Mouse (Mus musculus) retina, postnatal 7 days (tissue): ENCODE data around the gene Palld.

Source experiments
- DNase-seq: peaks from one replicate; pipeline ENCODE4 v3.0.0-alpha.2; 2012; ENCODE audit warnings: low read depth, low spot score

The Palld gene

DNA sequence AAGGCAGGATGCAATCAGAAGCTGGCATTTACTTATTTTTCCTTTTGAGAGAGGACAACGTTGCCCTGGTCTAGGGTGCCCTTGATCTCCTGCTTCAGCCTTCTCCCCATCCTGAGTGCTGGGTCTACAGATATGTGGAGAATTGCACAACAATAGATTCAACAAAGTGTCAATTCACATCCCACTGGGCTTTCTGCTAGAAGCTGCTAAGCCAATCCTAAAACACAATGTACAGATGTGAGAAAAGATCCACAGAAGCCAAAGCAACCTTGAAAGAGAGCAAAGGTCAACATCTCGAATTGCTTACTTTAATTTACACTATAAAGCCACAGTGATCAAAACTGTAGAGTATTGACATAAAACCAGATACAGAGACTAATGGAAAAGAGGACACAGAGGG lies 270.2 kb downstream of the Palld start:
- DNase-seq = no peak

GRCm38 (mm10) chr8:61629631-61629968 lies 272.9 kb downstream of the Palld start:
- DNase-seq = no peak

- no peak for DNase-seq
Observed at GRCm38 (mm10) chr8:61628938-61629630, 273.4 kb downstream of the Palld start.

DNA sequence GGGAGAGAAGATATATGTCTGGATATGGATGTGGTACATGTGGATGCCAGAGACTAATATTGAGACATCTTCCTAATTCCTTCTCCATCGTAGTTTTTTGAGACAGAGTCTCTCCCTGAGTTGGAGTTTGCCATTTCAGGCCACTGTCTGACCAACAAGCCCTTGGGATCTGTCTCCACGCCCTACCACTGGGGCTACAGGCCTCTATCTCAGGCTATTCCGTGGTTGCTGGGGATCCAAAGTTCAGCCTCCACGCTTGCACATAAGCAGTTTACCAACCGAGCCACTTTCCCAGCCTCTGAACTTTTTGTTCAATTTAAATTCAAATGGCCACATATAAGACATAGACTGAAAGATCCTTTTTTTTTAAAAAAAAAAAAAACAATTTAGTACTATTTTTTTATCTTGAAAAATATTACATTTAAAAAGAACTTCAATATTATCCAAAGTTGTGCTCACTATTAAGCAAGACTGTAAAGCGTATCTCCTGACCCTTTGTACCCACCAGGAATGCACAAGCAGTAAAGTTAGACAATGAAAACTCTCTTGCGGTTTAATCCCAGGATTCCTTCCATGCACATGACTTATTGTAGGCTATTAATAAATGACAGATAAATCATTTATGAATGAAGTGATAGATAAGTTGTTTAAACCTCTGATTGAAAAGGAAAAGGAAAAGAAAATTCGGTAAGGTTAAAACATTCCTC lies 276.1 kb downstream of the Palld start:
- no peak for DNase-seq

DNA sequence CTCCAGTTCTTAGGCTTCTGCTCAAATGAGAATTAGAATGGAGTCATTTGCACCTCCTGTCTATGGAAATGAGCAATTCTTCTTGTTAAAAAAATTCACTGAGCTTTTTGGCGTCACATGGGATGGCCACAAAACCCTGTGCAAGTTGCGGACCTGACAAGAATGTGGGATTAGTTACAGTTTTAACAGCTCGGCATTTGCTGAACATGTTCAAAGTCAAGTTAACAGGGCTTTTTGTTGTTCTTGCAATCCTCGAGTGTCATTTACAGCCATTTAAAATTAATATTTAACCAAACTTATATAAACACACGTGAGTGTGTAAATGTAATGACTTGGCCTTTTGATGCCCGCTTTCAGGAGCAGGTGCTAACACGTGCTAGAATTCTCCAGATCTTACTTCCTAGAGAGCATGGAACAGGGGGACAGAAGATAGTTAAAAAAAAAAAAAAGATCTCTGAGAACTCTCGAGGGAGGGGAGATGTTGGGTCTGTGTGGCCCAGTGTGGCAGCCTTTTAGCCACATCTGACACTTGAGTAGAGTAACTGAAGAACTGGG lies 276.8 kb downstream of the Palld start:
- no peak for DNase-seq

GRCm38 (mm10) chr8:61623485-61624417 lies 278.7 kb downstream of the Palld start:
- DNase-seq = no peak

DNA sequence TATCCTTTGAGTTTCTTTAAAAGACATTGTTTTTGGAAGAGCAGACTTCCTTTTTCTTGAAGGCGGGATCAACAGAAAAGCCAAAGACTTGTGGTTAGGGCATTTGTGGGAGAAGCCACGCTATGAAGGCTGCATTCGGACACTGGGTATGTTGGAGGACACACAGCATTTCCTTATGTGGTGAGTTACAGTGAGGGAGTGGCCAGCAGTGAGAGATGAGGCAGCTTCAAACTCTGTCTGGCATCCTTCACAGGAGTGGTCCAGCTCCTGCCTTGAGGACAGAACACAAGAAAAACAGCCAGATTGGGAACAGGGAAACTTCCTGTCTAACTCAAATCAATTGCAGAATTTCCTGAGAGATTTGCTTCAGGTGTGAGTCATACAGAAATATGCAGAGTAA lies 281.2 kb downstream of the Palld start:
- DNase-seq = no peak

DNA sequence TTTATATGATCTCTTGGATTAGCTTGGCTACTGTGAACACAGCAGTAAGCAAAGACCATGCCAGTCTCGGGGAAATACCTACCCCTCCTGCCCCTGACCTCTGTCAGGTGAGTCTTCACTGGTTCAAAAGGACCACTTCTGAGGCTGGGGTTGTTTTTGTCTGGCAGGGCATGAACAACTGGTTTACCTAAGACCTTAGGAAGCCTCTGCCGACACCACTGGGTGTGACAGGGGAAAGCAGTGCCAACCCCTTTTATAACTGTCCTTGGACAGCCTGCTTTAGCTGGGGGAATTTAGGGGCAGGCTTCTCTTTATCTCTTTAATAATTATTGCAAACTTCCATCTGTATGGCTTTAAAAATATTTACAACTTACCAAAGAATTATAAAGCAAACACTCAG lies 284.8 kb downstream of the Palld start:
- no peak for DNase-seq

- no peak for DNase-seq
Observed at GRCm38 (mm10) chr8:61617049-61617448, 285.4 kb downstream of the Palld start.

- DNase-seq = no peak
Observed at GRCm38 (mm10) chr8:61615711-61616697, 286.5 kb downstream of the Palld start.

GRCm38 (mm10) chr8:61611741-61612140 lies 290.7 kb downstream of the Palld start:
- no peak for DNase-seq

GRCm38 (mm10) chr8:61611077-61611476 lies 291.4 kb downstream of the Palld start:
- no peak for DNase-seq

GRCm38 (mm10) chr8:61610546-61610945 lies 291.9 kb downstream of the Palld start:
- no peak for DNase-seq

GRCm38 (mm10) chr8:61607463-61607813 lies 295.1 kb downstream of the Palld start:
- DNase-seq = no peak

GRCm38 (mm10) chr8:61606795-61607462 lies 295.6 kb downstream of the Palld start:
- no peak for DNase-seq

DNA sequence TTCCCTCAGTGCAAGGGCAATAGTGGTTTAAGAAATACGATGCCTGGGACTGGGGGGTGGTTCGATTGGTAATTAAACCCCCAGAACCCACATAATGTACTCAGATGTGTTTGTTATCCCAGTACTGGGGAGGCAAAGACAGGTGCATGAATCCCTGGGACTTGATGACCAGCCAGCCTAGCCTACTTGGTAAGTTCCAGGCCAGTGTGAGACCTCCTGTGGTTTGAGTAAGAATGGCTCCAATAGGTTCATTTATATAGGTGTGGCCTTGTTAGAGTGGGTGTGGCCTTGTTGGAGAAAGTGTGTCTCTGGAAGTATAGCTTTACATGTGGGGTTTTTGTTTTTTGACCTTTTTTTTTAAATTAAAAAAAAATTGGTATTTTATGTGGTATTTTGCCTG lies 297.6 kb downstream of the Palld start:
- no peak for DNase-seq

- no peak for DNase-seq
Observed at GRCm38 (mm10) chr8:61596889-61597288, 305.6 kb downstream of the Palld start.

- no peak for DNase-seq
Observed at GRCm38 (mm10) chr8:61591446-61591845, 311.0 kb downstream of the Palld start.

DNA sequence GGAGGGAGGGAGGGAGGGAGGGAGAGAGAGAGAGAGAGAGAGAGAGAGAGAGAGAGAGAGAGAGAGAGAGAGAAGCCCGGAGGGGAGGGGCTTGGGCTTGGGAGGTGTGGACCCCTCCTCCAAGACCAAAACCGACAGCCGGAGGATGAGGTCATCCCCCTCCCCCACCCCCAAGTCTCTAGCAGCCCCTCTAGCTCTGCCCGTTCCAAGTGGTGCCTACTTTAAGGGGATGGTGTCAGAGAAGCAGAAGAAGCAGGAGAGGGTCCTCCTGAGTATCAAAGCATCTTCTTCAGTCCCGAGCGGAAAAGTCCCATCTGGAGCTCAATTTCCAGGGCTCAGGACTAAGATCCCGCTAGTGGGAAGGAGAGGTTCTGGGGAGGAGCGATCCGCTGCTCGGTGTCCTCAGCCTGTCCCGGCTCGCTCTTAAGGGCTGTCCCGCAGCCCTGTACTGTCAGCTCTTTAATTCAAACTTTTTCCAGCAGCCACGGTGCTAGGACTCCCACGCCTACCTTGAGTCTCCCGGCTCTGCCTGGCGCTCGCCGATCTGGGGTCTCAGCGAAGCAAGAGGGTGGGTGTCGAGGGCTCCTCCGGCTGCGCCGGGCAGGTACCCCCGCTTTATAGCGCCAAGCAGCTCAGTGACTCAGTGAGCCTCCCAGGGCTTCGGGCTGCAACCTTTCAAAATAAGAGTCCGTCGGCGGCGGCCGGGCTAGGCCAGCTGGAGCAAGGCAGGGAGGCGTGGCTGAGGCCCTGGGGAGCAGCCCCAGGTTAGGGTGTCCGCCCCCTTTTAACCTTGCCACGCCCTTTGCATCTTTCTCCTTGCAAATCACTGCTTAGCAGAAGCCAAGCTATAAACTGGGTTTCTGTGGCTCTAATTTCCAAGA lies 311.7 kb downstream of the Palld start:
- no peak for DNase-seq
